Mouse (Mus musculus) naive thymus-derived CD4-positive, alpha-beta T cell, adult 2 months (primary cell): ENCODE data around the gene Btnl4.

Source experiments
- DNase-seq: peaks from one replicate; pipeline ENCODE4 v3.0.0-alpha.2; 2011; ENCODE audit warnings: low read depth

Gene Btnl4

DNA sequence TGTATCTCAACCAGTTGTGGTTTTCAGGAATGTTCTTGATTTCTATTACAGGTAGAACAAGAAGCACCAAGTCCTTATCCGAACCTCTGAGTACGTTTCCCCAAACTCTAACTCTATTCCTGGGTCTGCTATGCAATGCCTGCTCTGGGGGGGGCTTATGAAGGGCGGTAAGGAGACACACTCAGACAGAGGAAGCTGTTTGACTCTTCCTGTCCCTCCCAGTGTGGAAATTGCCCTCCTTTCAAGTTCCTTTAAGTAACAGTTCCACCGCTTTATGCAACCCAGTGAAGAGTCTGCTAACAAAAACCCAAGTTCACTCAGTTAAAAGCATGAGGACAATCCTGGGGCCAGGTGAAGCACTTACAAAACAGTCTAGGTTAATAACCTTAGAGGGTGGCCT lies 40.0 kb downstream of the Btnl4 start:
- DNase-seq = no peak

- DNase-seq = no peak
These were observed 49.5 kb downstream of the Btnl4 start for GRCm38 (mm10) chr17:34427597-34427996.

DNA sequence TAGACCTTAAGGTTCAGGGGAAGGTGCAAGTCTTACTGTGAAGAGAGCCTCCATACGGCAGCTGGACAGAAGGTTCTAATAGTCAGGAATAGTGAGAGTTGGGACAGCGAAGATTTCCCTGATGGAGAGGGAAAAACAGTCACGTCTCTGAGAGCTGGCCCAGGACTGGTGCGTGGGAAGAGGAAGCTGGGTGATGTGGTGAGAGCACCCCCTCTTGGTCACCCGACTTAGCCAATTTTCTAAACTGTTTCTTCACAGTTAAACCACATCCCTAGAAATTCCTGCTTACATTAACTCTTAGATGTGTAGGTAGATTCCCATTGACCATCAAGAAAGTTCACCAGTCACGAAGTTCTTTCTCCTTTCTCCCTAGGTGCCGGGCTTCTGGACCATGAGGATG lies 57.1 kb downstream of the Btnl4 start:
- no peak for DNase-seq
